Mouse (Mus musculus): ENCODE measurements at regions not wholly inside any gene's neighbourhood (a gene's known extent, or its start where the extent isn't known, plus 50 kb on each side); places are given as distances from the start of the nearest gene placed in this dataset.

- Histone ChIP-seq H3K9ac (no peak overlapping the region), H3K27me3 (replicated peaks) (no peaks in the 10 kb centered on the region), H3K4me1 (no peaks in the 10 kb centered on the region), H3K27ac (no peak overlapping the region), H3K4me2 (no peak overlapping the region), H3K36me3 (no peaks in the 10 kb centered on the region), H3K4me3 (no peak overlapping the region), H3K9me3 (replicated peaks) (no peaks in the 10 kb centered on the region)
- WGBS (ENCODE audit: insufficient replicate concordance) = 57% methylated on average over 5 of the region's 5 CpGs
- no peak for ATAC-seq
Observed at GRCm38 (mm10) chr14:98449568-98449967, 280.0 kb upstream of the Dach1 start.

- Histone ChIP-seq H3K4me1 (no peaks in the 10 kb centered on the region), H3K9me3 (replicated peaks) (no peaks in the 10 kb centered on the region), H3K4me2 (no peak overlapping the region), H3K4me3 (no peak overlapping the region), H3K36me3 (no peaks in the 10 kb centered on the region), H3K27ac (no peak overlapping the region), H3K9ac (no peak overlapping the region), H3K27me3 (replicated peaks) (no peaks in the 10 kb centered on the region)
- no peak for ATAC-seq
- 62% methylated on average over 3 of the region's 3 CpGs for WGBS (ENCODE audit: insufficient replicate concordance)
Observed at GRCm38 (mm10) chr14:98442411-98442810, 272.8 kb upstream of the Dach1 start.

- no peaks in the 10 kb centered on the region for H3K9me3 ChIP-seq (replicated peaks)
- no peak overlapping the region for H3K4me3 ChIP-seq
- no peak overlapping the region for H3K4me2 ChIP-seq
- H3K9ac ChIP-seq = no peak overlapping the region
- no peak overlapping the region for H3K27ac ChIP-seq
- H3K27me3 ChIP-seq (replicated peaks) = no peaks in the 10 kb centered on the region
- ATAC-seq = no peak
- no peaks in the 10 kb centered on the region for H3K36me3 ChIP-seq
- 48% methylated on average over 2 of the region's 2 CpGs for WGBS (ENCODE audit: insufficient replicate concordance)
- H3K4me1 ChIP-seq = no peaks in the 10 kb centered on the region
Observed at GRCm38 (mm10) chr14:98441954-98442353, 272.4 kb upstream of the Dach1 start.

- Histone ChIP-seq H3K4me3 (no peak overlapping the region), H3K27ac (no peak overlapping the region), H3K4me2 (no peak overlapping the region), H3K4me1 (no peaks in the 10 kb centered on the region), H3K27me3 (replicated peaks) (no peaks in the 10 kb centered on the region), H3K9me3 (replicated peaks) (no peaks in the 10 kb centered on the region), H3K36me3 (no peaks in the 10 kb centered on the region), H3K9ac (no peak overlapping the region)
- no peak for ATAC-seq
- WGBS (ENCODE audit: insufficient replicate concordance) = 31% methylated on average over 11 of the region's 11 CpGs
Observed at GRCm38 (mm10) chr14:98431959-98432358, 262.4 kb upstream of the Dach1 start.

- ATAC-seq = no peak
- WGBS (ENCODE audit: insufficient replicate concordance) = 16% methylated on average over 1 of the region's 1 CpGs
- H3K27me3 ChIP-seq (replicated peaks) = no peaks in the 10 kb centered on the region
- no peak overlapping the region for H3K4me3 ChIP-seq
- H3K36me3 ChIP-seq = no peaks in the 10 kb centered on the region
- no peaks in the 10 kb centered on the region for H3K4me1 ChIP-seq
- no peaks in the 10 kb centered on the region for H3K9me3 ChIP-seq (replicated peaks)
- H3K4me2 ChIP-seq = no peak overlapping the region
- no peak overlapping the region for H3K9ac ChIP-seq
- H3K27ac ChIP-seq = no peak overlapping the region
Observed at GRCm38 (mm10) chr14:98417719-98418118, 248.2 kb upstream of the Dach1 start.

GRCm38 (mm10) chr14:98414201-98414600, 244.6 kb upstream of the Dach1 start:
- 51% methylated on average over 7 of the region's 7 CpGs for WGBS (ENCODE audit: insufficient replicate concordance)
- H3K4me2 ChIP-seq = no peak overlapping the region
- no peaks in the 10 kb centered on the region for H3K9me3 ChIP-seq (replicated peaks)
- H3K9ac ChIP-seq = no peak overlapping the region
- H3K4me3 ChIP-seq = no peak overlapping the region
- H3K4me1 ChIP-seq = no peaks in the 10 kb centered on the region
- H3K27ac ChIP-seq = no peak overlapping the region
- no peaks in the 10 kb centered on the region for H3K36me3 ChIP-seq
- H3K27me3 ChIP-seq (replicated peaks) = no peaks in the 10 kb centered on the region
- no peak for ATAC-seq

GRCm38 (mm10) chr14:98405936-98406635, 236.5 kb upstream of the Dach1 start:
- no peak overlapping the region for H3K9ac ChIP-seq
- H3K36me3 ChIP-seq = no peaks in the 10 kb centered on the region
- ATAC-seq = no peak
- no peaks in the 10 kb centered on the region for H3K4me1 ChIP-seq
- H3K4me3 ChIP-seq = no peak overlapping the region
- H3K27me3 ChIP-seq (replicated peaks) = no peaks in the 10 kb centered on the region
- no peaks in the 10 kb centered on the region for H3K9me3 ChIP-seq (replicated peaks)
- no peak overlapping the region for H3K27ac ChIP-seq
- H3K4me2 ChIP-seq = no peak overlapping the region
- 56% methylated on average over 3 of the region's 3 CpGs for WGBS (ENCODE audit: insufficient replicate concordance)

GRCm38 (mm10) chr14:98404026-98404425, 234.5 kb upstream of the Dach1 start:
- H3K27ac ChIP-seq = no peak overlapping the region
- H3K4me3 ChIP-seq = no peak overlapping the region
- no peaks in the 10 kb centered on the region for H3K36me3 ChIP-seq
- no peak overlapping the region for H3K9ac ChIP-seq
- 73% methylated on average over 5 of the region's 5 CpGs for WGBS (ENCODE audit: insufficient replicate concordance)
- no peaks in the 10 kb centered on the region for H3K27me3 ChIP-seq (replicated peaks)
- no peaks in the 10 kb centered on the region for H3K9me3 ChIP-seq (replicated peaks)
- no peak overlapping the region for H3K4me2 ChIP-seq
- ATAC-seq = no peak
- no peaks in the 10 kb centered on the region for H3K4me1 ChIP-seq

- Histone ChIP-seq H3K9me3 (replicated peaks) (no peaks in the 10 kb centered on the region), H3K27me3 (replicated peaks) (no peaks in the 10 kb centered on the region), H3K4me2 (no peak overlapping the region), H3K9ac (no peak overlapping the region), H3K36me3 (no peaks in the 10 kb centered on the region), H3K4me1 (no peaks in the 10 kb centered on the region), H3K27ac (no peak overlapping the region), H3K4me3 (no peak overlapping the region)
- 49% methylated on average over 4 of the region's 4 CpGs for WGBS (ENCODE audit: insufficient replicate concordance)
- no peak for ATAC-seq
Observed at GRCm38 (mm10) chr14:98387871-98388270, 218.3 kb upstream of the Dach1 start.

All from liver, embryonic 12.5 days (tissue).